8 mouse cellular contexts compared by ENCODE assay signal in genomic region chr2:27773980-27774730, GRCm38 (mm10).
DNase-seq lines count a peak whose midpoint lies in the region; ATAC-seq and TF ChIP-seq lines count a peak whose summit lies in the region.

No protein-coding gene starts in this region.

- peaks cover 34% of the 10 kb centered on the region for H3K4me1 ChIP-seq in heart, embryonic 12.5 days (replicated peaks)
- peaks cover 46% of the 10 kb centered on the region for H3K4me1 ChIP-seq in limb, embryonic 11.5 days (ENCODE audit: control insufficient read depth, insufficient read depth, low read length)
- no peaks in the 10 kb centered on the region for H3K4me1 ChIP-seq in stomach, postnatal 0 days (replicated peaks; ENCODE audit: control insufficient read depth, insufficient read depth)
- no peaks in the 10 kb centered on the region for H3K4me1 ChIP-seq in forebrain, embryonic 14.5 days (ENCODE audit: control insufficient read depth, insufficient read depth, low read length)

- H3K27me3 ChIP-seq in heart, embryonic 12.5 days (replicated peaks): 0 out of 2 replicates have a peak, but pooled peaks cover 5% of the 10 kb centered on the region
- H3K27me3 ChIP-seq in limb, embryonic 11.5 days (ENCODE audit: control insufficient read depth, insufficient read depth, low read length): no peaks in the 10 kb centered on the region
- H3K27me3 ChIP-seq in stomach, postnatal 0 days (ENCODE audit: control insufficient read depth, insufficient read depth, low read length): no peaks in the 10 kb centered on the region
- no peaks in the 10 kb centered on the region for H3K27me3 ChIP-seq in forebrain, embryonic 14.5 days (replicated peaks; ENCODE audit: control insufficient read depth, insufficient read depth, low read length)

- TF ChIP-seq POLR2A in brain, embryonic 14.5 days (IDR thresholded peaks at IDR 0.05; ENCODE audit: borderline replicate concordance, extremely low read depth, insufficient read depth, insufficient read length, poor library complexity, severe bottlenecking): no peak

- no peaks in the 10 kb centered on the region for H3K9me3 ChIP-seq in heart, embryonic 12.5 days (replicated peaks)
- H3K9me3 ChIP-seq in limb, embryonic 11.5 days (ENCODE audit: control insufficient read depth, low read length): no peaks in the 10 kb centered on the region
- no peaks in the 10 kb centered on the region for H3K9me3 ChIP-seq in stomach, postnatal 0 days (ENCODE audit: control insufficient read depth, low read length)
- no peaks in the 10 kb centered on the region for H3K9me3 ChIP-seq in forebrain, embryonic 14.5 days (replicated peaks; ENCODE audit: control insufficient read depth, low read length)

- peak overlapping the region; percentile 66 for H3K27ac ChIP-seq in heart, embryonic 12.5 days (ENCODE audit: poor library complexity, severe bottlenecking)
- H3K27ac ChIP-seq in limb, embryonic 11.5 days (replicated peaks; ENCODE audit: low read depth, low read length): peak overlapping the region; percentile 78
- H3K27ac ChIP-seq in stomach, postnatal 0 days (replicated peaks): peak overlapping the region; percentile 93
- H3K27ac ChIP-seq in forebrain, embryonic 14.5 days (ENCODE audit: low read depth, low read length): no peak overlapping the region

- H3K9ac ChIP-seq in heart, embryonic 12.5 days: no peak overlapping the region
- peak overlapping the region; percentile 32 for H3K9ac ChIP-seq in limb, embryonic 11.5 days (ENCODE audit: low read length)
- H3K9ac ChIP-seq in stomach, postnatal 0 days (ENCODE audit: low read length): 0 out of 2 replicates have a peak overlapping the region, but pooled peaks have one; percentile 5
- no peak overlapping the region for H3K9ac ChIP-seq in forebrain, embryonic 14.5 days (ENCODE audit: low read length)

- H3K4me2 ChIP-seq in heart, embryonic 12.5 days: no peak overlapping the region
- H3K4me2 ChIP-seq in limb, embryonic 11.5 days (ENCODE audit: low read depth, severe bottlenecking): no peak overlapping the region
- no peak overlapping the region for H3K4me2 ChIP-seq in stomach, postnatal 0 days (replicated peaks; ENCODE audit: low read depth)
- no peak overlapping the region for H3K4me2 ChIP-seq in forebrain, embryonic 14.5 days (ENCODE audit: low read length)

- H3K4me3 ChIP-seq in heart, embryonic 12.5 days: no peak overlapping the region
- no peak overlapping the region for H3K4me3 ChIP-seq in limb, embryonic 11.5 days (ENCODE audit: low read depth, low read length)
- no peak overlapping the region for H3K4me3 ChIP-seq in stomach, postnatal 0 days (ENCODE audit: low read depth, low read length)
- H3K4me3 ChIP-seq in forebrain, embryonic 14.5 days (ENCODE audit: low read depth, low read length): no peak overlapping the region

- TF ChIP-seq CTCF in brain, embryonic 14.5 days (IDR thresholded peaks at IDR 0.05; ENCODE audit: borderline replicate concordance, extremely low read depth, insufficient read depth, insufficient read length): no peak
- no peak for TF ChIP-seq CTCF in stomach, postnatal 0 days (IDR thresholded peaks at IDR 0.05; ENCODE audit: low read depth)

- peak; percentile 51 for TF ChIP-seq EP300 in stomach, postnatal 0 days (optimal IDR thresholded peaks at IDR 0.05)

- H3K36me3 ChIP-seq in heart, embryonic 12.5 days: no peaks in the 10 kb centered on the region
- no peaks in the 10 kb centered on the region for H3K36me3 ChIP-seq in limb, embryonic 11.5 days (ENCODE audit: control insufficient read depth, insufficient read depth, low read length)
- H3K36me3 ChIP-seq in stomach, postnatal 0 days (ENCODE audit: control insufficient read depth, insufficient read depth, low read length): no peaks in the 10 kb centered on the region
- no peaks in the 10 kb centered on the region for H3K36me3 ChIP-seq in forebrain, embryonic 14.5 days (ENCODE audit: control insufficient read depth, insufficient read depth, low read length)

- ATAC-seq in heart, embryonic 12.5 days (ENCODE audit: insufficient number of reproducible peaks, low FRiP score): peak; percentile 40; the same call in 1 of the 2 replicates
- ATAC-seq in limb, embryonic 11.5 days (ENCODE audit: insufficient number of reproducible peaks, low FRiP score, low TSS enrichment, low read depth): peak; percentile 19; the same call in 1 of the 2 replicates
- ATAC-seq in stomach, postnatal 0 days (ENCODE audit: low FRiP score, low TSS enrichment): peak; percentile 59
- ATAC-seq in forebrain, embryonic 14.5 days: no peak

- peak; percentile 98 for DNase-seq in 3T3-L1 (ENCODE audit: low read depth, low spot score)
- DNase-seq in brain, embryonic 14.5 days (ENCODE audit: low read depth): peak; percentile 44
- peak; percentile 76 for DNase-seq in limb, embryonic 11.5 days (ENCODE audit: low spot score)
- DNase-seq in stomach, postnatal 0 days (ENCODE audit: low spot score): peak; percentile 56
- no peak for DNase-seq in cerebellum, postnatal 14 days
- DNase-seq in cerebellum, adult 8-10 months: no peak
- no peak for DNase-seq in forebrain, embryonic 14.5 days (ENCODE audit: low spot score)

- 61% methylated on average over 24 of the region's 24 CpGs for WGBS in heart, embryonic 12.5 days
- WGBS in limb, embryonic 11.5 days: 36% methylated on average over 24 of the region's 24 CpGs
- 39% methylated on average over 24 of the region's 24 CpGs for WGBS in stomach, postnatal 0 days
- 75% methylated on average over 24 of the region's 24 CpGs for WGBS in forebrain, embryonic 14.5 days

Comparison
In these comparisons a context has a peak if more than half of its experiments do, and no peak if none do; other contexts are left out.
1. DNase-seq: peak in 3T3-L1 (single experiment), brain, embryonic 14.5 days (single experiment), limb, embryonic 11.5 days (single experiment) and stomach, postnatal 0 days (single experiment); none in cerebellum, postnatal 14 days (0 of 2), cerebellum, adult 8-10 months (single experiment) and forebrain, embryonic 14.5 days (single experiment).
2. H3K9ac ChIP-seq: peak in limb, embryonic 11.5 days (single experiment) and stomach, postnatal 0 days (single experiment); none in heart, embryonic 12.5 days (single experiment) and forebrain, embryonic 14.5 days (single experiment).